Mouse (Mus musculus) G1E (cell line): ENCODE data around the gene Fez1. TPM values are rescaled to one million over a fixed set of nuclear protein-coding genes. Genes with fewer than 3 reads are reported as not detected.
A peak's percentile ranks its signal among the peaks of the same experiment; 100 is the strongest.

Source experiments
- ATAC-seq: 2 replicates; pipeline ENCODE4 v1.8.0; 2016; ENCODE audit warnings: mild to moderate bottlenecking; ENCODE audit not compliant: insufficient number of reproducible peaks, poor library complexity, low FRiP score, severe bottlenecking; ENCODE audit errors: extremely low read depth
- DNase-seq: peaks from one replicate; pipeline ENCODE4 v3.0.0; 2012; ENCODE audit warnings: low spot score
- H3K27me3 ChIP-seq: 2 replicates; pipeline ENCODE4 v1.6.1; 2012; ENCODE audit warnings: mild to moderate bottlenecking, low read length, inconsistent platforms; ENCODE audit not compliant: insufficient read depth
- H3K36me3 ChIP-seq: replicated peaks from 2 replicates; pipeline ENCODE3; 2012; ENCODE audit warnings: mild to moderate bottlenecking, inconsistent platforms
- H3K4me1 ChIP-seq: 2 replicates; pipeline ENCODE4 v1.6.1; 2012; ENCODE audit warnings: low read depth, low read length, inconsistent platforms, mixed read lengths; ENCODE audit not compliant: insufficient read depth
- H3K4me3 ChIP-seq: 2 replicates; pipeline ENCODE4 v1.5.1; 2012; ENCODE audit warnings: low read depth, mild to moderate bottlenecking, inconsistent platforms, low read length, moderate library complexity, mixed read lengths
- H3K9me3 ChIP-seq: replicated peaks from 2 replicates; pipeline ENCODE4 v1.6.1; 2012; ENCODE audit warnings: inconsistent platforms
- CTCF ChIP-seq: IDR thresholded peaks from 2 replicates; pipeline ENCODE4 v1.5.1; 2012; ENCODE audit warnings: low read depth, low read length, inconsistent platforms, mixed read lengths
- GATA1 ChIP-seq: IDR thresholded peaks from 2 replicates; pipeline ENCODE4 v1.6.1; 2012; ENCODE audit warnings: borderline replicate concordance, low read length, inconsistent platforms, mixed read lengths
- GATA2 ChIP-seq: IDR thresholded peaks from 2 replicates; pipeline ENCODE4 v1.6.1; 2012; ENCODE audit warnings: low read depth, low read length, inconsistent platforms, borderline replicate concordance
- POLR2AphosphoS5 ChIP-seq: IDR thresholded peaks from 2 replicates; pipeline ENCODE4 v1.6.1; 2012; ENCODE audit warnings: low read depth, low read length, inconsistent platforms; ENCODE audit not compliant: insufficient replicate concordance
- TAL1 ChIP-seq: conservative IDR thresholded peaks from 2 replicates; pipeline ENCODE4 v1.6.1; 2012; ENCODE audit warnings: low read depth, low read length, inconsistent platforms, mixed read lengths
- polyA plus RNA-seq: library from polyadenylated mRNA; stranded (reverse); fragments of >175 nt; gene quantifications from 2 replicates; pipeline ENCODE4 v1.2.3, GENCODE M21; 2012
- total RNA-seq, 2 experiments: library from RNA; stranded (forward) in 1 of 2; stranded (reverse) in 1 of 2; fragments of 200-1000 nt in 1 of 2; fragments of >200 nt in 1 of 2; fragmentation: Nextera tagmentation in 1 of 2; gene quantifications; 2 replicates each; pipeline ENCODE4 v1.2.3; 2014 to 2017

The Fez1 gene
- total and polyA plus RNA-seq, 3 experiments: 0.44 TPM; not detected in 2

DNA sequence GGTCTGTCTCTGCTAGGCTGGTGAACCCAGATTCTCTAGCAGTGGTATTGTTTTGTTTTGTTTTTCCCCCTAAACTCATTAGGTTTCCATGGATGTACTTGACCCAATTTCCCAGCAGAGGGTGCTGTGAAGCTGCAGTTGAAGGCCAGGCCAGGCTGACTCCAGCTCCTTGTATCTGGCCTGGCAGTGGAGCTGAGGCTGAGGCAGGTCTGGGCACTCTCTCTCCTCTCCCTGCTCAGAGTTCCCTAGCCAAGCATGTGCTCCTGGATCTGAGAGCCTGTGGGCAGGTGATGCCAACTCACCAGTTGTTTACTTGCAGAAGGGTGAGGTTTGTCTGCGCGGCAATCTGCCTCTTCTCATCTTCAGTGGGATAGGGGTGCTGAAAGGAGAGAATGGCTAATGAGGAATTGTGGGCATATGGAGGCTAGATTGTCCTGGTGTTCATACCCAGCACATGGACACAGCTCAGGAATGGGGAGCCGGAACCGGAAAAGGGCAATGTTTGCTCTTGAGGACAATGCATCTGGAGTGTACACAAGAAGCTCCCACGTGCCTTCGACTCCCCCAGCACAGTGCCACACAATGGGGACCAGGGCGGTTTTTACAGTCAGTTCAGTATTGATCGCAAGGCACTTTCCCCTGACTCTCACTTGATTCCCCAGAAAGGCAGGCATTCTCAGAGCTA is 73.5 kb downstream of the Fez1 start:
- H3K9me3 ChIP-seq: no peaks in the 10 kb centered on the region

DNA sequence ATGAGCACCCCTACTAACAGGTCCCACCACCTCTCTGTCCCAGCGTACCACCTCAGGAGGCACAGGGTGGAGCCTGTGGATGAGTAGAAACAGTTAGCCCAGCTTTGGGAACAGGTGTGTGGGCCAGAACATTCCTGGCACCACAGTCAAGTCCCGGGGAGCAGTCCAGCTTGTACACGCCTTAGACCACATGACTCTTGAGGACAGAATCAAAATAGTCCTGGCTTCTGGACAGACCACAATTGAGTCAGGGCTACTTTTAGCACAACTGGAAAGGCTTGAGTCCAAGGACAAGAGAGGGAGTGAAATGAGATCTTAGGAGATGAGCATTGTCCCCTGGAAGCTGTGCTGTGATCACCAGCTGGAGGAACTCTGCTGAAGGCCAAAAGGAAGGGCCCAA is 76.9 kb downstream of the Fez1 start:
- H3K4me3 ChIP-seq: no peak overlapping the region
- no peak for DNase-seq
- no peaks in the 10 kb centered on the region for H3K9me3 ChIP-seq
- H3K4me1 ChIP-seq: no peaks in the 10 kb centered on the region
- H3K36me3 ChIP-seq: no peaks in the 10 kb centered on the region
- H3K27me3 ChIP-seq: no peaks in the 10 kb centered on the region
- no peak for ATAC-seq
- TF ChIP-seq GATA2: no peak

More for the DNA sequence above, 73.5 kb downstream of the Fez1 start:
- ATAC-seq: no peak
- Histone ChIP-seq H3K4me3 (no peak overlapping the region), H3K4me1 (no peaks in the 10 kb centered on the region), H3K27me3 (no peaks in the 10 kb centered on the region), H3K36me3 (no peaks in the 10 kb centered on the region)
- TF ChIP-seq GATA1 (no peak), TAL1 (no peak), CTCF (no peak), GATA2 (no peak), POLR2AphosphoS5 (no peak)
- no peak for DNase-seq

GRCm38 (mm10) chr9:36900464-36900863 is 78.8 kb downstream of the Fez1 start:
- no peaks in the 10 kb centered on the region for H3K4me1 ChIP-seq
- no peak for ATAC-seq
- H3K9me3 ChIP-seq: no peaks in the 10 kb centered on the region
- H3K27me3 ChIP-seq: no peaks in the 10 kb centered on the region; the same call in 1 of the 2 replicates
- no peak for DNase-seq
- no peak for TF ChIP-seq CTCF
- TF ChIP-seq POLR2AphosphoS5: no peak
- TF ChIP-seq GATA1: no peak
- no peak for TF ChIP-seq GATA2
- no peak for TF ChIP-seq TAL1
- no peak overlapping the region for H3K4me3 ChIP-seq
- no peaks in the 10 kb centered on the region for H3K36me3 ChIP-seq

DNA sequence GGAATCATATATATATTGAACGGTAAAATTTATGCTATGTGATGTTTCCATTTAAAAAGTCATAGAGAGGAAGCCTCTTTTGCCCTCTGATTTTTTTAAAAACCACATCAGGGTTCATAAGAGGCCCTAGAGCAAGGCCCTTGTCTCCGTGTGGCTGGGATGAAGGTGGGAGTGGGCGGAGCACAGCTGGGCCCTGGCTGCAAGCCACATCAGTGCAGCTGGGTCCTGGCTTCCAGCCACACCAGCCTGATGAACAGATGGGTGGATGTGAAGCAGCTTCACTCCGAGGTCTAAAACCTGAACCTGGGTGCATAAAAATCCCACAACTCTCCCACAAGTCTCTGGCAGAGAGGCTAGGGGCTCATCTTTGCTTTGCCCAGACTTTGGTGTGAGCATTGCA is 83.8 kb downstream of the Fez1 start:
- no peak for TF ChIP-seq GATA2
- TF ChIP-seq TAL1: no peak
- TF ChIP-seq POLR2AphosphoS5: no peak
- no peaks in the 10 kb centered on the region for H3K9me3 ChIP-seq
- no peak overlapping the region for H3K4me3 ChIP-seq
- ATAC-seq: no peak
- no peak for DNase-seq
- H3K36me3 ChIP-seq: no peaks in the 10 kb centered on the region
- no peaks in the 10 kb centered on the region; the same call in none of the 2 replicates for H3K27me3 ChIP-seq
- H3K4me1 ChIP-seq: no peaks in the 10 kb centered on the region

GRCm38 (mm10) chr9:36916362-36916761 is 94.7 kb downstream of the Fez1 start:
- DNase-seq (peak; percentile 33), ATAC-seq (no peak; the same call in 1 of the 2 replicates)
- peaks cover 3% of the 10 kb centered on the region; the same call in 1 of the 2 replicates for H3K27me3 ChIP-seq
- H3K36me3 ChIP-seq: no peaks in the 10 kb centered on the region
- H3K9me3 ChIP-seq: no peaks in the 10 kb centered on the region
- H3K4me1 ChIP-seq: no peaks in the 10 kb centered on the region
- H3K4me3 ChIP-seq: no peak overlapping the region
- no peak for TF ChIP-seq GATA2
- peak; percentile 91 for TF ChIP-seq CTCF

GRCm38 (mm10) chr9:36916915-36917314 is 95.3 kb downstream of the Fez1 start:
- DNase-seq (no peak), ATAC-seq (no peak)
- no peak overlapping the region for H3K4me3 ChIP-seq
- H3K36me3 ChIP-seq: no peaks in the 10 kb centered on the region
- no peaks in the 10 kb centered on the region for H3K9me3 ChIP-seq
- H3K4me1 ChIP-seq: no peaks in the 10 kb centered on the region
- H3K27me3 ChIP-seq: peaks cover 6% of the 10 kb centered on the region
- TF ChIP-seq GATA2: no peak

DNA sequence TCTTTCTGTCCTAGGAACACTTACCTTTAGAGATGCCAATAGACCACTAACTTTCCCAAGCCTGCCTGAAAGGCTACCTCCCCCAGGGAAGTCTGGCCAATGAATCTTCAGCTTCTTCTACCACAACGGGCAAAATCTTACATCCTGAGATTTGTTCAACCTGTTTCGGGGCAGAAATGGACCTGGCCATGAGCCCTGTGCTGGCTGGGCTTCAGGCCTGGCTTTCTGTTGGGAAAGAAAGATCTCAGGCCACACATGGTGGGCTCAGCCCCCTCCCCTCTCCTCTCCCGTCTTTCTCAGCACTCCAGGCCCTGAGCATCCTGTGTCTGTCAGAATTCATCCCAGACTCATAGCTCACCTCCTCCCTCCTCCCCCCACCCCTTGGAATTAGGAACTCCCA is 96.9 kb downstream of the Fez1 start:
- DNase-seq (no peak), ATAC-seq (no peak)
- TF ChIP-seq GATA1 (no peak), POLR2AphosphoS5 (no peak), GATA2 (no peak), TAL1 (no peak), CTCF (no peak)
- Histone ChIP-seq H3K4me1 (no peaks in the 10 kb centered on the region), H3K36me3 (no peaks in the 10 kb centered on the region), H3K9me3 (no peaks in the 10 kb centered on the region), H3K27me3 (peaks cover 12% of the 10 kb centered on the region), H3K4me3 (no peak overlapping the region)
